Mouse (Mus musculus): Measurements from ENCODE around the gene Adamts3.

GRCm38 (mm10) chr5:89714552-89714951, 168.6 kb downstream of the Adamts3 start:
- TF ChIP-seq CTCF (IDR thresholded peaks at IDR 0.05; ENCODE audit: extremely low read depth, insufficient read length, insufficient replicate concordance, low read depth, low read length) (peak; percentile 36; the same call in 1 of the 2 replicates), POLR2A (IDR thresholded peaks at IDR 0.05; ENCODE audit: low read depth, low read length) (no peak)

Measured in small intestine, adult 2 months (tissue).